Mouse (Mus musculus): ENCODE results near the gene Ly6g6e. TPM values are rescaled to one million over a fixed set of nuclear protein-coding genes. Genes with fewer than 3 reads are reported as not detected.

The Ly6g6e gene
- polyA plus RNA-seq, 1 experiment = 19.1 TPM

Other genes starting within 250 kb of the Ly6g6e start
- gene Stk19, start 240.0 kb upstream of the Ly6g6e start, polyA plus RNA-seq (2012; rRNA removed) = 37.7 and 59.7 TPM in 2 replicates
- gene Dxo, start 239.9 kb upstream of the Ly6g6e start, polyA plus RNA-seq (2012; rRNA removed) = 62.6 and 64.9 TPM in 2 replicates
- gene Skiv2l, start 226.7 kb upstream of the Ly6g6e start, polyA plus RNA-seq (2012; rRNA removed) = 91.1 and 93.8 TPM in 2 replicates
- 53.8 and 77.2 TPM in 2 replicates for gene Nelfe, start 226.5 kb upstream of the Ly6g6e start, polyA plus RNA-seq (2012; rRNA removed)
- 70.2 and 140 TPM in 2 replicates for gene Cfb, start 214.4 kb upstream of the Ly6g6e start, polyA plus RNA-seq (2012; rRNA removed)
- gene Zbtb12, start 197.4 kb upstream of the Ly6g6e start, polyA plus RNA-seq (2012; rRNA removed) = 14.5 and 14.8 TPM in 2 replicates
- not detected in 2 replicates for gene Gm20547, start 194.9 kb upstream of the Ly6g6e start, polyA plus RNA-seq (2012; rRNA removed)
- 54.9 and 69.0 TPM in 2 replicates for gene C2, start 178.6 kb upstream of the Ly6g6e start, polyA plus RNA-seq (2012; rRNA removed)
- 230 TPM in 2 replicates for gene Ehmt2, start 178.4 kb upstream of the Ly6g6e start, polyA plus RNA-seq (2012; rRNA removed)
- gene Slc44a4, start 162.4 kb upstream of the Ly6g6e start, polyA plus RNA-seq (2012; rRNA removed) = 48.4 and 50.0 TPM in 2 replicates
- 113 and 155 TPM in 2 replicates for gene Neu1, start 145.6 kb upstream of the Ly6g6e start, polyA plus RNA-seq (2012; rRNA removed)
- gene Hspa1b, start 117.7 kb upstream of the Ly6g6e start, polyA plus RNA-seq (2012; rRNA removed) = 58.3 and 104 TPM in 2 replicates
- 0.24 TPM in 1 of 2 replicates, not detected in the other for gene Gm20481, start 107.0 kb upstream of the Ly6g6e start, polyA plus RNA-seq (2012; rRNA removed)
- gene Hspa1a, start 104.7 kb upstream of the Ly6g6e start, polyA plus RNA-seq (2012; rRNA removed) = 37.0 and 50.4 TPM in 2 replicates
- 2.4 and 4.4 TPM in 2 replicates for gene Hspa1l, start 104.2 kb upstream of the Ly6g6e start, polyA plus RNA-seq (2012; rRNA removed)
- gene Lsm2, start 95.0 kb upstream of the Ly6g6e start, polyA plus RNA-seq (2012; rRNA removed) = 36.8 and 54.6 TPM in 2 replicates
- gene Vars, start 75.9 kb upstream of the Ly6g6e start, polyA plus RNA-seq (2012; rRNA removed) = 127 and 175 TPM in 2 replicates
- gene Vwa7, start 60.3 kb upstream of the Ly6g6e start, polyA plus RNA-seq (2012; rRNA removed) = 1.2 and 1.3 TPM in 2 replicates
- 3.0 and 3.4 TPM in 2 replicates for gene Sapcd1, start 48.9 kb upstream of the Ly6g6e start, polyA plus RNA-seq (2012; rRNA removed)
- 4.7 and 5.2 TPM in 2 replicates for gene Msh5, start 30.2 kb upstream of the Ly6g6e start, polyA plus RNA-seq (2012; rRNA removed)
- 129 and 133 TPM in 2 replicates for gene Clic1, start 26.9 kb upstream of the Ly6g6e start, polyA plus RNA-seq (2012; rRNA removed)
- 54.7 and 62.7 TPM in 2 replicates for gene Ddah2, start 17.9 kb upstream of the Ly6g6e start, polyA plus RNA-seq (2012; rRNA removed)
- 0.61 and 0.66 TPM in 2 replicates for gene Ly6g6c, start 11.5 kb upstream of the Ly6g6e start, polyA plus RNA-seq (2012; rRNA removed)
- gene Mpig6b, start 10.7 kb upstream of the Ly6g6e start, polyA plus RNA-seq (2012; rRNA removed) = 1.5 and 3.3 TPM in 2 replicates
- 15.7 and 17.2 TPM in 2 replicates for gene Ly6g6d, start 1.2 kb downstream of the Ly6g6e start, polyA plus RNA-seq (2012; rRNA removed)
- gene Ly6g6f, start 8.7 kb downstream of the Ly6g6e start, polyA plus RNA-seq (2012; rRNA removed) = 0.09 TPM in 1 of 2 replicates, not detected in the other
- gene Abhd16a, start 12.4 kb downstream of the Ly6g6e start, polyA plus RNA-seq (2012; rRNA removed) = 211 and 233 TPM in 2 replicates
- 2,220 and 3,034 TPM in 2 replicates for gene Ly6g5c, start 31.4 kb downstream of the Ly6g6e start, polyA plus RNA-seq (2012; rRNA removed)
- 1,986 and 2,407 TPM in 2 replicates for gene Ly6g5b, start 38.5 kb downstream of the Ly6g6e start, polyA plus RNA-seq (2012; rRNA removed)
- gene Gpank1, start 44.6 kb downstream of the Ly6g6e start, polyA plus RNA-seq (2012; rRNA removed) = 9.4 and 10.1 TPM in 2 replicates
- gene Csnk2b, start 45.2 kb downstream of the Ly6g6e start, polyA plus RNA-seq (2012; rRNA removed) = 397 and 504 TPM in 2 replicates
- 6.4 and 7.7 TPM in 2 replicates for gene D17H6S53E, start 49.5 kb downstream of the Ly6g6e start, polyA plus RNA-seq (2012; rRNA removed)
- gene Apom, start 55.1 kb downstream of the Ly6g6e start, polyA plus RNA-seq (2012; rRNA removed) = 0.11 and 0.49 TPM in 2 replicates
- gene Bag6, start 58.3 kb downstream of the Ly6g6e start, polyA plus RNA-seq (2012; rRNA removed) = 170 and 187 TPM in 2 replicates
- 218 and 257 TPM in 2 replicates for gene Prrc2a, start 88.0 kb downstream of the Ly6g6e start, polyA plus RNA-seq (2012; rRNA removed)
- 2.5 and 3.4 TPM in 2 replicates for gene Aif1, start 99.2 kb downstream of the Ly6g6e start, polyA plus RNA-seq (2012; rRNA removed)
- 15.3 and 20.2 TPM in 2 replicates for gene Lst1, start 111.5 kb downstream of the Ly6g6e start, polyA plus RNA-seq (2012; rRNA removed)
- gene Ltb, start 117.5 kb downstream of the Ly6g6e start, polyA plus RNA-seq (2012; rRNA removed) = 2.7 and 3.2 TPM in 2 replicates
- gene Tnf, start 125.1 kb downstream of the Ly6g6e start, polyA plus RNA-seq (2012; rRNA removed) = 0.82 and 1.3 TPM in 2 replicates
- gene Lta, start 128.4 kb downstream of the Ly6g6e start, polyA plus RNA-seq (2012; rRNA removed) = 0.28 TPM in 2 replicates
- gene Gm16181, start 143.9 kb downstream of the Ly6g6e start, polyA plus RNA-seq (2012; rRNA removed) = 1.2 and 3.1 TPM in 2 replicates
- 20.9 and 22.5 TPM in 2 replicates for gene Atp6v1g2, start 156.8 kb downstream of the Ly6g6e start, polyA plus RNA-seq (2012; rRNA removed)
- 15.7 and 19.9 TPM in 2 replicates for gene Nfkbil1, start 158.9 kb downstream of the Ly6g6e start, polyA plus RNA-seq (2012; rRNA removed)
- 310 and 321 TPM in 2 replicates for gene Ddx39b, start 164.8 kb downstream of the Ly6g6e start, polyA plus RNA-seq (2012; rRNA removed)
- gene H2-D1, start 185.8 kb downstream of the Ly6g6e start, polyA plus RNA-seq (2012; rRNA removed) = 753 and 887 TPM in 2 replicates
- 0.04 and 0.05 TPM in 2 replicates for gene H2-Q1, start 243.5 kb downstream of the Ly6g6e start, polyA plus RNA-seq (2012; rRNA removed)